Mouse (Mus musculus) bone marrow macrophage, adult 2 months (primary cell): ENCODE measurements around the gene Snai3. TPM values are rescaled to one million over a fixed set of nuclear protein-coding genes. Genes with fewer than 3 reads are reported as not detected.

Experiments used
- H3K27ac ChIP-seq: 2 replicates; pipeline ENCODE4 v1.5.1; 2012; ENCODE audit warnings: low read depth, low read length; ENCODE audit not compliant: insufficient read depth
- H3K4me1 ChIP-seq: 2 replicates; pipeline ENCODE4 v1.6.1; 2012; ENCODE audit warnings: low read length; ENCODE audit not compliant: control insufficient read depth, insufficient read depth
- H3K4me3 ChIP-seq: 2 replicates; pipeline ENCODE4 v1.5.1; 2012; ENCODE audit warnings: mild to moderate bottlenecking, low read length, moderate library complexity; ENCODE audit not compliant: insufficient read depth
- CTCF ChIP-seq: IDR thresholded peaks from 2 replicates; pipeline ENCODE4 v1.5.1; 2012; ENCODE audit warnings: low read depth, mild to moderate bottlenecking, low read length, moderate library complexity
- POLR2A ChIP-seq: IDR thresholded peaks from 2 replicates; pipeline ENCODE4 v1.6.1; 2012; ENCODE audit warnings: mild to moderate bottlenecking, low read depth, low read length, borderline replicate concordance
- polyA plus RNA-seq: library from polyadenylated mRNA; stranded (reverse); fragments of >200 nt; gene quantifications from 2 replicates; pipeline ENCODE4 v1.2.4, GENCODE M21; 2012; ENCODE audit not compliant: missing spikeins, insufficient read depth, insufficient read length

Gene Snai3
- polyA plus RNA-seq, 1 experiment = not detected

- Histone ChIP-seq H3K27ac (no peak overlapping the region), H3K4me3 (no peak overlapping the region), H3K4me1 (peaks cover under 1% of the 10 kb centered on the region; the same call in 1 of the 2 replicates)
- TF ChIP-seq POLR2A (no peak), CTCF (no peak)
These were observed 37.3 kb downstream of the Snai3 start for GRCm38 (mm10) chr8:122423217-122423616.

DNA sequence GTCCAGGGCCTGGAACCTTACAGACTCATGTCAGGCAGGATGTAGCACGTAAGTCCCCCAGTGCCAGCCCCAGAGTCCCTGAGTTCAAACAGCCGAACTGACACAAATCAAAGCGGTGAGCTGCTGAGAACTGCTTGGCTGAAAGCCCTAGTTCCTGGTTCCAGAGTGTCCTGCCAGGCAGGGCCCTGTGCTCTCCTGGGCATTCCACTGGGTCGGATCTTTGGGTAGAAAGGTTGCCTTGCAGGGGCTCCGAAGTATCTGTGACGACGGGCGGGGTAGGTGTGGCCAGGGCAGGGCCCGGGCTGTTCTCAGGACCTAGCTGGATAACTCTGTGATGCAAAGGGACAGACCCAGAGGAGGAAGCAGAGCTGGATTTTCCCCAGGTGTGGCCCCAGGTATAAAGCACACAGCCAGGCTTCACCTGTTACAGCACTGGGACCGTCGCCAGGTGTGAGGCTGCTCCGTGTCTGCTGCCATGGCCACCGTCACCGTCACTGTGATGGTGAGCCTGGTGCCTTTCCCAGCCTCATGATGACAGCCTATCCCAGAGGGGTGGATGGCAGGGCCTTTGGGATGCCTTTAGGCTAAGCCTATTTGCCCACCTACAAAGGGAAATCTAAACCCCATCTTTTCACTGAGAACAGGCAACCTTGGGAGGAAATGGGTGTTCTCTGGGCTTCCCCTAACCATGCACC, 39.0 kb downstream of the Snai3 start, which contains the start of gene Il17c:
Gene Il17c (plus strand): TSS at position 645 of the 695 bp plus-strand sequence.
- Histone ChIP-seq H3K4me1 (peaks cover 6% of the 10 kb centered on the region), H3K27ac (no peak within 1 kb of the TSS), H3K4me3 (no peak within 1 kb of the TSS)
- no peak for TF ChIP-seq CTCF

- H3K4me1 ChIP-seq = peaks cover 16% of the 10 kb centered on the region
These were observed 40.5 kb downstream of the Snai3 start for GRCm38 (mm10) chr8:122419881-122420555.

GRCm38 (mm10) chr8:122415554-122415953, 45.0 kb downstream of the Snai3 start:
- Histone ChIP-seq H3K27ac (peak overlapping the region; percentile 29), H3K4me3 (no peak overlapping the region), H3K4me1 (peaks cover 25% of the 10 kb centered on the region)
- no peak for TF ChIP-seq CTCF
- no peak for TF ChIP-seq POLR2A

More at GRCm38 (mm10) chr8:122419881-122420555, 40.5 kb downstream of the Snai3 start:
- Histone ChIP-seq H3K27ac (no peak overlapping the region), H3K4me3 (no peak overlapping the region)
- TF ChIP-seq POLR2A (no peak), CTCF (no peak)

- TF ChIP-seq CTCF = no peak
- TF ChIP-seq POLR2A = no peak
- Histone ChIP-seq H3K27ac (no peak overlapping the region), H3K4me1 (peaks cover 25% of the 10 kb centered on the region), H3K4me3 (no peak overlapping the region)
These were observed 46.2 kb downstream of the Snai3 start for GRCm38 (mm10) chr8:122414311-122414710.

- H3K27ac ChIP-seq = peak overlapping the region; percentile 8; the same call in 1 of the 2 replicates
- TF ChIP-seq POLR2A = no peak
- no peak for TF ChIP-seq CTCF
- H3K4me3 ChIP-seq = no peak overlapping the region
- H3K4me1 ChIP-seq = peaks cover 11% of the 10 kb centered on the region
These were observed 52.9 kb downstream of the Snai3 start for GRCm38 (mm10) chr8:122407678-122408077.

- Histone ChIP-seq H3K27ac (no peak overlapping the region), H3K4me1 (peaks cover 11% of the 10 kb centered on the region), H3K4me3 (no peak overlapping the region)
- TF ChIP-seq CTCF (no peak), POLR2A (no peak)
These were observed 55.3 kb downstream of the Snai3 start for GRCm38 (mm10) chr8:122405146-122405805.

Other genes with a start within 250 kb of the Snai3 start
- 5.8 and 7.3 TPM in 2 replicates for gene Zfpm1, start 178.6 kb downstream of the Snai3 start, polyA plus RNA-seq
- not detected in 2 replicates for gene Trhr2, start 100.0 kb downstream of the Snai3 start, polyA plus RNA-seq
- gene Zc3h18, start 84.1 kb downstream of the Snai3 start, polyA plus RNA-seq = 35.2 and 35.3 TPM in 2 replicates
- gene Il17c, start 38.7 kb downstream of the Snai3 start, polyA plus RNA-seq = not detected in 2 replicates
- gene Cyba, start 27.8 kb downstream of the Snai3 start, polyA plus RNA-seq = 973 and 1,035 TPM in 2 replicates
- gene Mvd, start 17.3 kb downstream of the Snai3 start, polyA plus RNA-seq = 9.6 and 12.3 TPM in 2 replicates
- 62.2 and 68.2 TPM in 2 replicates for gene Rnf166, start 15.3 kb upstream of the Snai3 start, polyA plus RNA-seq
- 21.4 and 24.8 TPM in 2 replicates for gene Ctu2, start 15.4 kb upstream of the Snai3 start, polyA plus RNA-seq
- 32.1 and 36.2 TPM in 2 replicates for gene Piezo1, start 90.6 kb upstream of the Snai3 start, polyA plus RNA-seq
- gene Cdt1, start 107.3 kb upstream of the Snai3 start, polyA plus RNA-seq = 18.5 and 22.9 TPM in 2 replicates
- 187 and 203 TPM in 2 replicates for gene Aprt, start 116.2 kb upstream of the Snai3 start, polyA plus RNA-seq
- 32.8 and 36.7 TPM in 2 replicates for gene Galns, start 150.7 kb upstream of the Snai3 start, polyA plus RNA-seq
- 55.0 and 59.6 TPM in 2 replicates for gene Trappc2l, start 150.9 kb upstream of the Snai3 start, polyA plus RNA-seq
- gene Pabpn1l, start 162.0 kb upstream of the Snai3 start, polyA plus RNA-seq = not detected in 2 replicates
- gene Cbfa2t3, start 238.4 kb upstream of the Snai3 start, polyA plus RNA-seq = 0.95 and 2.0 TPM in 2 replicates